Mouse (Mus musculus) activated CD4-positive, CD25-positive, alpha-beta regulatory T cell, adult 4 months (primary cell): ENCODE results near the gene Gm45716. TPM values are rescaled to one million over a fixed set of nuclear protein-coding genes. Genes with fewer than 3 reads are reported as not detected.

Experiments
- ATAC-seq: one replicate; pipeline ENCODE4 v1.8.0; 2017
- polyA plus RNA-seq, 2 experiments: library from polyadenylated mRNA; unstranded; fragments of 100-300 nt; shearing (Covaris generic); gene quantifications; one replicate each; pipeline ENCODE4 v1.2.1; 2017

The Gm45716 gene
- 1 to 10 TPM; 5.0 to 5.4 TPM for polyA plus RNA-seq

GRCm38 (mm10) chr11:90187441-90187840, at the start of gene Gm45716:
TSS of gene Gm45716 (plus strand) at chr11:90187683.
- ATAC-seq, result no peak

DNA sequence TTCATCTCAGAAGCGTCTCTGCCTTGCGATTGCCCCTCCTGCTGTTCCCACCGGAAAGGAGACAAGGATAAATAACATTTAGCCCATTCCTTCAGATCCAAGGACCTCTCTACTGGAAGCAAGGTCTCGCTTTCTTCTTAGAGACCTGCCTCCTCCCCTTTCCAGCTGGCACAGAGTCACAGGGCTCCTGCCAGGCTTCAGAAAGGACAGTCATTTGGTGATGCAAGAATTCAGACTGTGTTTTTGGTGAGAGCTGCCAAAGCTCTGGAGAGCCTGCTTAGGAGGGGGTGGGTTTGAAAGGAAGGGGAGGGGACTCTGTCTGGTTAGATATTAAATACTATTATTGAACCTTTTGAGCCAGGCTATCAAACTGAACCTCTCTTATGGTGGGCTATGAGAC, 45.1 kb upstream of the Gm45716 start:
- no peak for ATAC-seq

DNA sequence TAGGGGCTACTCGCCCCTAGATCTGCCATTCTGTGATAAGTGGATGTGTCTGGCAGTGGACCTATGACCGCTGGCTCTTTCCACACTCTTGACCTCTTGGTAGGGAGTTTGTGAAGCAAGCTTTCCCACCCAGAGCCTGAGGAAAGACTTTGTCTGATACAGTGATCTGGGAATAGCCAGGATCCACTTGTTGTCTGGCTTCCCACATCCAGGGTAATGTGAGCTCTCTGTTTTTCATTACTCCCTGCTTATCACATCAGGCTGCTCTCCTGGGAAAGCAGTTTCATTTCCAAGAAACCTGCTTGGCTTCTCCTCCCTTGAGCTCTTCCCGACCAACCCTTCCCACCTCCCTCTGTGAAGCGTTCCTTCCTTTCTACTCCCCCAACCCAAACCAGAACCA, 44.5 kb upstream of the Gm45716 start:
- no peak for ATAC-seq

DNA sequence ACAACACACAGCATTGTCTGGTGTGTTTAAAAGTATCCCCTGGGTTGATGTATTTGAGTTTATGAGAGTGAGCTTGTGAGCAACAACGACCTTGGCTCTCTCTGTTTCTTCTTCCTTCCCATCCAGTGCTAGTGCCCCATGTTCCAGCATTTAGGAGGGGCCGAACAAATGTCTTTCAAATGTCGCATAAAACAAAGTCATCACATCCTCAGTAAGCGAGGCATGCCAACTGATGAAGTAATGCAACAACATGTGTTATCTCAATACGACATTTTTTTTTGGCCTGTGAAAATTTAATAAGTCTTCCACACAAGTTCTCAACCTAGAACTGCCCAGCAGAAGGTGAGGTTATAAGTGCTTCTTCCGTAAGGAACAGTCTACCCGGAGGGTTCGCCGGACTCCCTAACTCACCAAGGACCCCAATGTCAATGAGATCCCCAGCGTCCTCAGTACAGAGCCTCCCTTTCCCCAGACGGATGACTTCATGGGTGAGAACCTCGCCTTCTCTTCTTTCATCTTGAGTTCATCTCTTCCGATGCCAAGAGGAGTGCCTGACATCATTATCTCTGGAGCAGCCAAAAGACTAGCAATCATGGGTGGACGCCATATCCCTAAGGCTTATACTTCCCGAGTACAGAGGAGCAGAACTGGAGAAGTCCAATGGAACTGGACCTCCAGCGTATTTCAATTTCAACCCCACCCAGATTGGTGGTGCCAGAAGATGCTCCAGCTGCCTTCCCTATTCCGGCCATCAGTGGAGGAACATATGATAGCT, 41.2 kb upstream of the Gm45716 start:
- no peak for ATAC-seq

DNA sequence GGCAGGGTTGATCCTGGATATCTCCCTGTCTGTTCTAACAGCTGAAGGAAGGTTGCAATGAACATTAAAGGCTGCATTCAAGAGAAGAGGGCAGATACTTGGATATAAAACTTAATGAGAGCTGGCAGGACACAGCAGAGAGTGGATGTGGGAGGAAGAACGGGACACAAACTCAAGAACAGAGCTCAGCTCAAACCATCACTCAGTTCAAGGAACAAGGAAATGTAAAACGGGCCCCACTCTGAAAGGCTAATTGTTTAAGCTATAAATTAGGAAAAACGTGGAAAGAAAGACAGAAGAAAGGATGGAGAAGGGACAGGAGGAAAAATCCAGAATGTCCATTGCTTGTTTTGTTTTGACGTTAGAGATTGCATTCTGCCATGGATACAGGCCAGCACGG, 32.4 kb upstream of the Gm45716 start:
- ATAC-seq, result no peak

- ATAC-seq, result no peak
These were observed 32.0 kb upstream of the Gm45716 start for GRCm38 (mm10) chr11:90155466-90155865.

GRCm38 (mm10) chr11:90167771-90168170, 19.7 kb upstream of the Gm45716 start:
- ATAC-seq, result no peak

DNA sequence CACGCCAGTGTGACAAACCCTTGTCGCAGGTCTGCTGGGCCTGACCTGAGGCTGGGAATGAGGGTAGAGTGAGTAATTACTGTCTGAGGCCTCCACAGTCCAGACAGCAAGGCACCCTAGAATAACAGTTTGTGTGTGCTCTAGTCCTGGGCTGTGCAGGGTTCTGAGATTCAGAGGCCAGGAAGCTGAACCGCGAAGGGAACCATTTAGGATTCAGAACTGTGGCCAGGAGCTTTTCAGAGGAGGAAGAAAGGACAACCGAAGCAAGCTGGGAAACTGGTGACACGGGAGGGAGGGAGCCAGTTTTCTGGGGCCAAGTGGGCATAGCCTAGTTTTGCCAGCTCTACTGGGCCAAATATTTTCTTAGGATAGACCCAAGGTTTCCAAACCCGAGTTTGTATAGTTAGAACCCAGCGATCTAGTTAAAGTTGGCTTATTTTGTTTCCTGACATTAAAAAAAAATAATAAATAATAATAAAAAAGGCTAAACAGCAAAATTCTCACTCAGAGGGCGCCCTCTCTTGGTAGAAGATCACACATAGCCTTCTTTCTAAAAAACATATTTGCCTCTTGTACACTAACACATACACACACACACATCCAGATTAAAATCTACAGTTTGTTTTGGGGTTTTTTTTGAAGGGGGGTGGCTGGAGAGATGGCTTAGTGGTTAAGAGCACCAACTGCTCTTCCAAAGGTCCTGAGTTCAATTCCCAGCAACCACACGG, 19.0 kb upstream of the Gm45716 start:
- ATAC-seq, result no peak

DNA sequence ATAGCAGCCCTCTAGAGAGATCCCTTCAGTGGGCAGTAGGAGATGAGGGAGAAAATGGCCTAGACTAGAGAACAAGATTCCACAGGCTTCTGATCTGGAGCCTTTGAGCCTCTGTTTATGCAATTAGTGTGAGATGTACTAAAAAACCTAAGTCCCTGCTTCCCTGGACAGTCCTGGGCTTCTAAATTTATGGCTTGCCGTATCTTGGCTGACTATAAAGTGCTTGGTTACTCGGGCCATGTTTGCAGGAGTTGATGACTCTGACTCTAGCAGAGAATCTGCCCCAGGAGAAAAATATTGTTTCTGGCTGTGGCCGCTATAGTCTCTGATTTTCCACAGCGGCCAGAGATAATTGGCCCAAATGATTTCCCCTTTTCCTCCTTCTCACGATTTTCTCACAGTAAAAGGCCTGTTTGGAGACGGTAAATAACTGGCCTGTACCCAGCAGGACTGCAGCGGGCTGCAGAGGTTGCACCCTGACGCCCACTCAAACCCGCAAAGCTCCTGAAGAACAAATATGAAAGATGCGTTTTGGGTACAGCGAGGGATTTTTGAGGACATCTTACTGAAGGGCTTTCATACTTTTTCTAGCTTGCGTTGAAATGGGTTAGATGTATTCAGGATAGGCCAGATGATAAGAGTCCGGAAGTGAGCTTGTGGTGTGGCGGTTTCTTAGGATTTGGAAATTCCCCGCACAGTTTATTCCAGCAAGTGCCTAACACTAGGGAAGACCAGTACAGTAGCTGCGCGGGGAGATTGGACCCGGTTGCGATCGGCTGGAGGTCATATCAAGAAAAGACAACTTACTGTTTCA, 18.1 kb upstream of the Gm45716 start:
- no peak for ATAC-seq

- ATAC-seq, result peak; percentile 52
These were observed 17.5 kb upstream of the Gm45716 start for GRCm38 (mm10) chr11:90170014-90170320.

GRCm38 (mm10) chr11:90172331-90172730, 15.2 kb upstream of the Gm45716 start:
- ATAC-seq, result no peak

DNA sequence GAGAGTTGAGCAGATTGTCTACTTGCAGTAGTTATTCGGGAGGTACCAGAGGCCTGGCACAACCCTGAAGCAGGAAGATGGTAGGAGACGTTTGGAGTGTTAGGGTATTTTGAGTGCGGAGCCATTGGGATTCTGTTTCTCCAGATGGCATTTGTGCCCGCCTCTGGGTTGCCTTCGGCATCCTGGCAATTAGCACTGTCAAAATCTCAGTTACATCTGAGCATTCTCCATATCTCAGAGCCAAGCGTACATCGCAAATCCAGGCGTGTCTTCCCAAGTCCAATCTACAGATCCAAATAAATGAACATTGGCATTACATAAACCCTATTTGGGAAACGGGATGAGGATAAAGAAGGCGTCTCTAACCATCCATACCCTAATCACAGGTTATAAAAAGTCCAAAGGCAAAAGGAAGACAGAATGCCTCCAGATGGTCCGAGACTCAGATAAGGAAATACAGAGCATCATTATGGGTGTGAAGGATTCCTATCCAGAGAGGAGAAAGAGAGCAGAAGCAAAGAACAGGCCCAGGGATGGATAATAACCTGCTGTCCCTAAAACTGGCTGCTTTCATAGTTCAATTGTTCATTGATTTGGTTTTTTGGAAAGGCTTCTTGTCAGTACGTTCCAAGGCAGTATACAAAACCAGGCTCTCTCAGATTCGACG, 11.7 kb upstream of the Gm45716 start:
- ATAC-seq, result no peak

GRCm38 (mm10) chr11:90177389-90177788, 10.1 kb upstream of the Gm45716 start:
- no peak for ATAC-seq

DNA sequence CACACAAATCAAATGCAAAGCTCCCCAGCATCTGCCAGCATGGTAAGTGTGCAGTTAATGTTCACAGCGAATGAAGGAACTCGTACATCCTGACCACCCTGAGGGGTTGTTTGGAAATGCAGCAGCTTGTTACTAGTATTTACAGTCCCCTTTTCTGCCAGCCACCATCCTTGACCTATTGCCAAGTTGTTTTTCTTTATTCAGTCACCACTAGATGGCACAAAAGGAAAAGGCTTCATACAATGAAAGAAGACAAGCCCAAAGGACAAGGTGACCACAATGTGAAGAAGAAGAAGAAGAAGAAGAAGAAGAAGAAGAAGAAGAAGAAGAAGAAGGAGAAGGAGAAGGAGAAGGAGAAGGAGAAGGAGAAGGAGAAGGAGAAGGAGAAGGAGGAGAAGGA, 4.1 kb upstream of the Gm45716 start:
- ATAC-seq, result no peak

DNA sequence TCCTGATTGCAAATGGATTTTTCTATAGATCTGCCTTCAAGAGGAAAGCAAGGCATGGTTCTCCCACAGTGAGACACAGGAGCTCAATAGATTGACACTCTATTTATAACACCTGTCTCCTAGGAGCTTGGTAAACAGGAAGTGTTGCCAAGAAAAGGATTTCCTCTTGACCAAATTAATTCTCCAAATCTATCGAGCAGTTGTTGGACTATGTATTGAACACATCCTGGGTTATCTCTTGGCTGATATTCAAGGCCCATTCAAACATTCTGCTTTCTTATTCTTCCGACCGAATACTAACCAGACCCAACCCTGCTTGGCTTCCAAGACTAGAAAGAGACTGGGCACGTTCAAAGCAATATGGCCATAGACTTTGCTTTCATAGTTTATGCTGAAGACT, 2.7 kb upstream of the Gm45716 start:
- no peak for ATAC-seq

GRCm38 (mm10) chr11:90190156-90190555, 2.7 kb downstream of the Gm45716 start:
- no peak for ATAC-seq

GRCm38 (mm10) chr11:90194946-90195345, 7.5 kb downstream of the Gm45716 start:
- ATAC-seq, result no peak

- ATAC-seq, result no peak
These were observed 8.5 kb downstream of the Gm45716 start for GRCm38 (mm10) chr11:90195756-90196520.

DNA sequence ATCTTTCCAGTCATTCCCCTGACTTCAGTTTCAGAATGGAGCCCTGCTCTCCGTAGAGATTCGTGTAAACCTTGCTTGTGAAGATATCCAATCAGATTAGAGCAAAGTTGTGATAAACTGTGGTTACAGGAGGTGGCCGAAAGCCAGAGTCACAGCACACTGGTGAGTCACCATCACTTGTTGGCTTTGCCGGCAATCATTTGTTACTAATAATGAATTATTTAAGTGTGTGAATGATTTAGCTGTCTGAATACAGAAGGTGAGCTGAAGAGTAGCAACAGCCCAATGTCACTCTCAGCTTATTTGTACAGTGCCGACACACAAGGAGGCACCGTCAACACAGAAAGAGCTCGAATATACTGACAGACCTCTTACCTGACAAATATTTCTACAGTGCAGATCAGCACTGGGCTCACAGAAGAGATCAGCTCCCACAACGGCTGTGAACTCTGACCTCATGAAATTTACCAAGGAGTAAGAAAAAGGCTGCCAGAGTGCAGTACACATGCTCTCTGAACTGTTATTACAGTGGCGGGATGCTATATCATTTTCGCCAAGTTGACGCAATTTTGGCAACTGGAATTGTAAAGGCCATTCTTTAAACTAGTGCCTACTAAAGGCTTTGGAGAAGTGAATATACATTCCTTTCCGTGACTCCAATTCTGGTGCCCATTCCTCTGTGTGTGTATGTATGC, 9.2 kb downstream of the Gm45716 start:
- ATAC-seq, result no peak

DNA sequence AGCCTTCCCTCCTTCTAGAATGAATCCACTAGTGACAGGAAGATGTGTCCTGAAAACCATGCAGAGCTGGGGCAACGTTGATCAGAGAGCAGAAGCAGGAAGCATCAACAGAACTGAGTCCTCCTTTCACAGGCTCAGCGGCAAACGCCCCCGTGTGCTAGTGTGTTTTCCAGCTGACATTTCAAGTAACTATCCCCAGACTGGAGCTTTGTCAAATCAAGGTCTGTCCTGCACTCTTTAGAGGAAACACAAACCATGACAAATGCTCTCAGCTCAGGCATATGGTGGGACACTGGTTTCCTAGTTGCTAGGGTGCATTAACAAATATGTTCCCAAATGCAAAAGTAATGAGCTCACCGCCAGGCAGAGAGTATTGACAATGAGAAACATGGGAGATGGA, 10.6 kb downstream of the Gm45716 start:
- ATAC-seq, result no peak

- no peak for ATAC-seq
These were observed 13.3 kb downstream of the Gm45716 start for GRCm38 (mm10) chr11:90200826-90201225.

GRCm38 (mm10) chr11:90214246-90214645, 26.8 kb downstream of the Gm45716 start:
- ATAC-seq, result no peak
